Mouse (Mus musculus) ES-Bruce4 (cell line): Measurements from ENCODE around the gene Grm8.

ENCODE experiments used
- CTCF ChIP-seq: IDR thresholded peaks from one replicate; pipeline ENCODE4 v1.8.1; 2011; ENCODE audit warnings: low read depth, low read length
- EP300 ChIP-seq: IDR thresholded peaks from 2 replicates; pipeline ENCODE4 v1.6.1; 2011; ENCODE audit warnings: low read depth, low read length; ENCODE audit not compliant: insufficient read depth
- POLR2A ChIP-seq: IDR thresholded peaks from one replicate; pipeline ENCODE4 v1.8.1; 2011; ENCODE audit warnings: low read length; ENCODE audit not compliant: insufficient read depth

DNA sequence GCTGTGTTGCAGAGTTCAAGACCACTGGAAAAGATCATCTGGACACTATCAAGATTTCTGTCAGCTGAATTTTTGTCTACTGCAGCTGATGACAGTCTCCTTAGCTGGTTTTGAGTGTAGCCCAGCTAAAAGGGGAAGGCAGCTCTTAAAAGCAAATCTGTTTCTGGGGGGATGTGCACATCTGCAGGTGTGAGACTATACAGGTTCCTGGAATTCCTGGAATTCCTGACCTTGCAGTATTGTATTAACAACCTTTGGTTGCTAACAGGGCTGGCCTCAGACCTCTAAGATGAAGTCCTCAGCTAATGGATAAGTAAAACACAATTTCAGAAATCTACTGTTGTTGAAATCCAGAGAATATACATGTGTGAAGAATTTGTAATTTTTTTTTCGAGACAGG lies 788.7 kb downstream of the Grm8 start:
- no peak for TF ChIP-seq CTCF
- no peak for TF ChIP-seq POLR2A
- TF ChIP-seq EP300 = no peak
